Mouse (Mus musculus): Measurements from ENCODE around the gene Mypn.
A peak's percentile ranks its signal among the peaks of the same experiment; 100 is the strongest.

Gene Mypn

DNA sequence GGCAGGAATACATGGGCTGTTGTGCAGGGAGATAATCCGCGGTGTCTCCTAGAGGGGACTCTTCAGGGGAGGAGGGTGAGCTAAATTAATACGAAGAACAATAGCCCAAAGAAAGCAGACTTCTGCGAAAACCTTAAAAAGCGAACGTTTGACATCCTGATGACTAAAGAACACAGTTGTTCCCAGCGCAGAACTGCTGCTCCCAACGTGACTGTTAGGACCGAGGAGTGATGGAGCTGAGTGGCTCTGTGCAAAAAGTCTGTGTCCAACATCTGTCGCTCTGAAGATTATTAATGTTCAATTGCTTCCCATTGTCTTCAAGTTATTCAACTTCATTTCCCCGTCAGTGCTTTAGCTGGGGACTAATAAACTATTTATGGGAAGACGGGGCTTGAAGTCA lies 105.6 kb downstream of the Mypn start:
- DNase-seq, result no peak

DNA sequence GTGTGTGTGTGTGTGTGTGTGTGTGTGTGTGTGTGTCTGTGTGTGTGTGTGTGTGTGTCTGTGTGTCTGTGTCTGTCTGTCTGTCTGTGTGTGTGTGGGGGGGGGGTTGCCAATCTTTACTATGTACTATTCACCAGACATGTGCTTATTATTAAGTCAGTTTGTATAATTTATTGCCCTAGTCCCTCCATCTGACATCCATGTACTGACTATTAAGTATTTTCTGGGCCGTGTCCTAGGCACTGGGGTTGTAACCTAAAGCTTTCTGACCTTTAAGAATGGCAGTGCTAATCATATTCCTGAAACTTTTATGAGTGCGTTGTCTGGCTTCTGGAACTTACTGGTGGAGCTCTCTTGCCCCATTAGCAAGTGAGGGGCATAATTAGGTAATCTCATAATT lies 107.0 kb downstream of the Mypn start:
- no peak for DNase-seq

DNA sequence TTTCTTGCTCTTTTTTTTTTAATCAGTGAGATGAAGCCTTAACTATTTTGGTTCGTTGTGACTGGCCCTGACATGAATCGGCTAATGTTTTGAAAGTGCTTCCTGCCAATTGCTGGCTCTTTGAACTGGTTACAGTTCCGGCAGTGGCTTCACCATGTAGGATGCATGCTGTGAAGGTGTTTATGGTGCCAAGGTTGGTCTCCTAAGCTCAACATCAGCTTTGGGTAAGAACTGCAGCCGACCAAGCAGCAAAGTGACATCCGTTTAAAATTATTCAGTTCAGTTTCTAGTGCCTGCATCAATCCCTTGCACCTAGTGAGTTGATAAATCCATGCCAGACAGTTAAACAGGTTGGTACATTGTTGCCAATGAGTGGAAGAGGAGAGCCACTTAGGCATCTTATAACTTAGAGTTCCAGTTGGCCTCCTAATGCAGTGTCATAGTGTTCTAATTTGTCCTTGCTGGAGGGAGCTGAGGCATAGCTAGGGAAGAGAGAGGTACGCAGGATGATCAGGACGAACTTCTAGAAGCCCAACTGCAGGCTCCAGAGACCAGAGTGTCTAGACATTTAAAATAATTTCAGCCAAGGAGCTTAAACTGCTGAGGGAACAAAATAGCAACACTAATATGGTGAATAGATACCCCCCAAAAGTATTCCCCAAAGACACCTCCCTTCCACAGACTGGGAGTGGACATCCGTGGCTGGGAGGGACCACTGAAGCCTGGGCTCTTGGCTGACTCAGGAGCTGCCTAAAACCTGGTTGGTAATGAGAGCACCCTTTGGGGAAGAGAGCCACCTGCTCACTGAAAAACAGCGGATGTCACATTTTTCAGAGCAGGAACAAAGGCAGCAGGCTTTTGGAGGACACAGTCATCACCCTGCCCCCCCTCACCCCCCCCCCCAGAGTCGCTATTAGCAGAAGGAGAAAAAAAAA lies 110.9 kb downstream of the Mypn start:
- peak; percentile 55 for DNase-seq

DNA sequence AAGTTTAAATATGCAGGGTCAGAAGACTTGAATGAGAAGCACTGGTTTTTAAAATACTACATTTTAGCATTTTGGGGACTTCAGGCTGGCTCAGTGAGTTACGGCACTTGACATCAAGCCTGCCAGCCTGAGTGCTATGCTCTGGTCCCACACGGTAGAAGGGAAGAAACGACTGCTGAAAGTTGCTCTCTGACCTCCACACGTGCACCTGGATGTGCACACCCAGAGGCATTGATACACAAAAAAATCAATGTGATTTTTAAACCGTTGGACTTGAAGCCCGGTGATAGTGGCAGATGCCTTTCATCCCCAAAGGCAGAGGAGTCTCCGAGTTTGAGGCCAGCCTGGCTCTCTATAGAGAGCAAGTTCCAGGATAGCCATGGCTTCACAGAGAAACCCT lies 111.8 kb downstream of the Mypn start:
- no peak for DNase-seq

DNA sequence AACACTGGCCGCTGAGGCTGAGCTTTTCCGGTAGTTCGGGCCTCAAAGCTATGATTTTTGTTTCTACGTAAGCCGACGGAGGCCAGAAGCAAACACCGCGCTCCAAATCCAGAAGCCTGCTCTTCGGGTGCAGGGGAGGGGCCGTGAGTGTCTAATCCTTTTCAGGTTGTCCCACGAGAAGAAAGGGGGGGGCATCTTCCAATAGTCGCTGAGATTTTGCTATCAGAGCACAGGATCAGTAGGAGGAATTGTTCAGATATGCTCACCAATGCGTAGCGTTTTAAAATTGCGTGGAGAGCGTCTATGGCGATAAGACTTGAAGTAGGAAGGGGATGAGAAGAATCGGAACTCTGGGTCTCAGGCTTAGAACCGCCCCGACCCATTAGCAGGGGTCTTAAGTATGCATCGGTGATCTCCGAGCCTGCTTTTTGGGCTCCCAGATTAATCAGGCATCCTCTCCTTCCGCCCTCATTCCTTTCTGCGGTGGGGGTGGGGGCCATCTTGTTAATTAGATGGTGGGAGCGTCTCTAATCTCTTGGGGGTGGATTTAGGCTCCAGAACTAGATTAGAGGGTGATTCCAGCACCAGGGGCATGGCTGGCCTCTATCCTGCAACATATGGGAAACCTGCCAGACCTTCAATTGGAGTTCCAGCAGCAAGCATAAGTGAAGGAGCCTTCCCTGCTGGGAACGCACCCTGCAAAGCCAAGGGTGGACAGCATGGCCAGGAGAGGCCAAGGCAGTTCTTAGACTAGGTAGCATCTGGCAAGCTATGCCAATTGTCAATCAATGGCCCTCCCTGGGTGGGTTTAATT lies 113.8 kb downstream of the Mypn start:
- peak; percentile 62 for DNase-seq

DNA sequence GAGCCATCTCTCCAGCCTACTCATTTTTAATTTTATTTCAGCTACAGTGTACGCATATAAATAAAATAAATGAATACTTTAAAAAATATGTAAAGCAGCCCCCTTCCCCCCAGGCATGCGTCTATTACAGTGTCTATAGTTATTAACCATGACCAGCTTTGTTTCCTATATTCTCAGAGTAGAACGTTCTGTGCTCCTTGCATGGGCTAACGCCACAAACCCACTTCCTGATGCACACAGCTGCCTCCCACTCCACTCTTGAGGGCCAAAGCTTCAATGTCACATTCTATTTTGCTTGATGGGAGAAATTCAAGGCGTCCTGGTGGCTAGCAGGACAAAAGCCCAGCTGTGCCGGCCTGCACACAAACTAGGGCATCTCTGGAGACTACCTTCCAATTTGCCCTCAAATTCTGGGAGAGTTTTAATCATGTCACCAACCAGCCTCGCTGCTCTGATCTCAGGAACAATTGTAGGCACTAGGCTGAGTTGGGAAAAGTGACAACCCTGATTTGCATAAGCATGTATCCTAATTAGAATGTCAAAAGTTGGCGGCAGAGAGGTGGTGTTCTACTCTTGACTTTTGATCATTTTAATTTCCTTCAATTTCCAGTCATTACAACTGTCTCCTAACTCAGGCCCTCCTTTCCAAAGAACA lies 114.5 kb downstream of the Mypn start:
- no peak for DNase-seq

DNA sequence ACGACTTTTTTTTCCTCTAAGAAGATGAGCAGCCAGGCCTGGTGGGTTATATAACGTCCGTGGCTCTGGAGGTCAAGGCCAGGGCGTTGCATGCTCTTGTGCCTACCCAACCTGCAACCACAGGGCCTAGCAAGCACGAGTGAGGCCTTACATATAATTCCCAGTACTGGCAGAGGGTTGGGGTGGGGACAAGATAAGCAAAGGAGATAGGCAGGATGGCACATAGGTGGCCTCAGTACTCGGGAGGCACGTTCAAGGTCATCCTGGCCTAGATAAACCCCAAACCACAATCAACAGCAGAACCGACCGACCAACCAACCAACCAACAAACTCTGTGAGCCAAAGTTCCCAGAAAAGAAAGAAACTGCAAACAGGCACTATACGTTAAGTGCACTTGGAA lies 117.4 kb downstream of the Mypn start:
- no peak for DNase-seq

DNA sequence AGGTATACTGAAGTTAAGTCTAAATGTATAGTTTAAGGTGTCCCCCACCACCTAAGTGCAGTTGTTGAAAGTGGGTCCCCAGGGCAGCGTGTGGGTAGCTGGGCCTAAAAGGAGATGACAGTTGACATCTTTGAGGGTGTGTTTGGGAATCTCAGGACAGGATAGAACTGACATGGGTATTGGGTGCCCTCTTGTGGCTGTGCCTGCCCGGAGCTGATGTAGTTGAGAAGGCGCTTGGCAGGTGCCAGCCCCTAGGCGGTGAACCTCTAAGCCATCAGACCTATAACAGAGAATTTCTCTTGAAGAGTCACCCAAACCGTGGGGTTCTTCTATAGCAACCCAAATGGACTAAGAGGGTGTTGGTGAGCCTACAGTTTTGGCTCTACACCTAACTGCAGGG lies 137.8 kb downstream of the Mypn start:
- peak; percentile 84 for DNase-seq
